Mouse (Mus musculus) embryo, embryonic 10.5 days (tissue): ENCODE data around the gene Tlr7.
"Not testable (repeated sequence)": the region's sequence is repeated elsewhere in the genome, so short reads cannot be mapped to it uniquely, and the experiment has no call there.

ENCODE experiments used
- DNase-seq: peaks from one replicate; pipeline ENCODE4 v3.0.0-alpha.2; 2015; ENCODE audit warnings: low spot score

Gene Tlr7

DNA sequence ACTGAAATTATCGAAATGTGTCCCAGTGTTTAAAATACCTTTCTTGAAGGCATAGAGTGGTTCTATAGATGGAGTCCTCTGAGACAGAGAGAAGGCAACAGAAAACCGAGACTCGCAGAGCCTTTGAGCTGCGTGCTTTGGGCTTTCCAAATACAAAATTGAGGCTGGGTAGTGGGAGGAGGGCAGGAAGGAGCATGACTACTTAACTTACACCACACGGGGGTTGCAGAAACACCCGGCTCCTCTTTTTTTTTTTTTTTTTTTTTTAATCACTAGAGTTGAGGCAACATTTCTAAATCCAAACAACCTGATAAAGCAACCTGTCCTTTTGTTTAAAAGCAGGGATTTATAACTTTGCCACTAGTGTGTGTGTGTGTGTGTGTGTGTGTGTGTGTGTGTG lies at the start of gene Tlr7:
Gene Tlr7 (minus strand): TSS at position 160 of the 400 bp plus-strand sequence.
- DNase-seq: no peak

DNA sequence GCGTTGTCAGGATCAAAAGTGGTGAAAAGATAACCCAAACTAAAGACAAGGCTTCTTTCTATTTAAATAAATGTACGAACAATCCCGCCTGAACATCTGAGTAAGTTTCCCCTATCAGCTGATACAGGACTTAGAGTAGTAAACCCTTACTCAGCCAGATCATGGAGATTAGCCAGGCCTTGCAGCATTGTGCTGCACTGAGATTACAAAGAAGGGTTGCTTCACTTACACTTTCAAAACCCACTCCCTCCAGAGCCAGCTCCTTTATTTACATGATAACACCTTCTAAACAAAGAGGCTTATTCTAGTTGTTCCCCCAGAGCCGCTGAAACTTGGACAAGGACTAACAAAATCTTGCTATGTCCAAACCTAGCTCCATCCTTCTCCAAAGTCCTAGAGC lies 49.7 kb upstream of the Tlr7 start:
- DNase-seq: no peak

DNA sequence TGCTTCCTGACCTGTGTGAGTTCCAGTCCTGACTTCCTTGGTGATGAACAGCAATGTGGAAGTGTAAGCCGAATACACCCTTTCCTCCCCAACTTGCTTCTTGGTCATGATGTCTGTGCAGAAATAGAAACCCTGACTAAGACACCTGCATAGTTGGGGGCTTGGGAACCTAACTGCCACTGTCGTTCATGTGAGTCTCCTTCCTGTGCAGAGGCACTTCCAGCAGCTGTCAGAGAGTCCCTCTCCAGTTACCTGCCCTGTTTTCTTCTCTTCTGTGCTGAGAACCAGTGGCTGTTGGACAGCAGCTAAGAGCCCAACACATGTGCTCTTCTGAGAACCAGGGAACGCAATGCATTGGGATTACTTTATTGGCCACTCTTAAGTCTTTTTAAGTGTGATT lies 30.9 kb upstream of the Tlr7 start:
- DNase-seq: not testable (repeated sequence)

DNA sequence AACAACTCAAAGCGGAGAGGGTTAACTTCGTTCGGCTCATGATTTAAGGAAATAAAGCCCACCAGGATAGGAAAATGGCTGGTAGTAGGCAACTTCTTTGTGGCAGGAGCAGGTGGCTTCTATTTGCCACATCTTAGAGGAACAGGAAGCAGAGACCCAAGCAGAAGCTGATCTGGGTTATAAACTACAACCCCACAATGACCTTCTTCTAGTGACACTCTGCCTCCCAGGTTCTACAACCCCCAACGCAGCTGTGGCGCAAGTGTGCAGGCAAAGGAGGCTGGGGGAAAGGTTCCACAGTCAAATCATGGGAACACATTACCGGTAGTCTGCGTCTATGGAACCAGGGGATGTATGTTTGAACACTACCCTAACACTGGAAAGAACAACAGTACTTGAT lies 29.3 kb upstream of the Tlr7 start:
- DNase-seq: no peak

DNA sequence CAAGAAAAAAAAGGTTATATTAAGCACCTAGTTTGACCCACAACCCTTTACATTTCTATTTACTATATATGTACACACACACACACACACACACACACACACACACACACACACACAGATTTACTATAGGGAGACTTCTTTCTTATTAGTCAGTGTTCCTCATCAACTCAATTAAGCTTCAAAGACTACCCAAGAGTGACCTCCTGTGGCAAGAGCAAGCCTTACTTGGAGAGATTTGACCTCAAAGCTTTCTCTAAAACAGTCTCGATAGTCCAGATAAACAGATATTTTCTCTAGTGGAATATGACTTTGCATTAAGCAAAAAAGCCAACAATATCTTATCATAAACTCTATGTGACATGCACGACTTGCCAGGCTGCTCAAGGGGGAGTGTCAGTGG lies 27.1 kb upstream of the Tlr7 start:
- peak; percentile 11 for DNase-seq

DNA sequence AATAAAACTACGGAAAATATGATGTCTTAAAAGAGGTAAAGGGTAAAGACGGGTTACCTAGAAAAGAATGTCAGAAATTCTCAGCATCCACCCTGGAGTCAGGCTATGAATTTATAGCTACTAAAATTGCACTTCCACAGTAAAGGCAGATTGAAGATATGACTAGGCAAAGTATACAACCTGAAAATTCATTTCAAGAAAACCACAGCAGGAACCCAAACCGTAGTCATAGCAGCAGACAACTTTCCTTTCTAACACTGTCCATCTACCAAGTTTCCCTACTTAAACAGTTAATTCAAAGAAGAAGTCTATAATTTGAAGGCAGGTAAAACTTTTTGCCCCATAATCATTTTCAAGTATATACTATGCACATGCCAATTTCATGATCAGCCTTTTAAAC lies 25.6 kb upstream of the Tlr7 start:
- no peak for DNase-seq

DNA sequence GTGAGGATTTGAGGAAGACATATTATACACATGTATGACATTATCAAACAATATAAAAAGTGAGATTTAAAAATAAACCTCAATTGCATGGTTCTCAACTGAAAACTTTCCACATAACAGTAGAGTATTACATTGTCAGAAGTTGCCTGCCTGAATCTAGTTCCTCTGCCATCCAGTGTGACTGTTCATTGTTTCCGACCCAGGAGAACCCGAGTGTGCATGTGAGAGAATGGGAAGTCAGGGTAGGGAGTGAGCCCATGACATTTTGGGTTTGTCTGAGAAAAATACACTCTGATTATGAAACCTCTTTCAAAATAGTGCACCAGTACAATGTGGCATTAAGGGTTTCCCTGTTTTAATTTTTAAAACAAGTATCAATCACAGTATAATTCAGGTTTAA lies 23.3 kb upstream of the Tlr7 start:
- no peak for DNase-seq

DNA sequence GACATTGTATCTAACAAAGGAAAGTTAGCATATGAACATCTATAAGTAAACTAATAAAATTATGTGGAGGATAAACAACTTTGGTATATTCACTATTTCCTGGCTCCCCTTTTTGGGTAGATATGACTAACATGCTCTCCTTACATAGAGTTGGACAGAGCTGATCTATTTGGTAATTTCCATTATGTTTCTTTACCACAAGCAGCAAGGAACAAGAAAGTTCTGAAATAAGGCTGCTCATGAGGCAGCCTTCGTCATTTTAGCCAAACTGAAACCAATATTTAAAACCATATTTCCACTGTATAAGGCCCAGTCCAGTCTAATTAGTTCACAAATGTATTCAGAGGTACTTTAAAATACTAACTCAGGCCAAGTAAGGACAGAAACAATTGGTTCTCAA lies 16.1 kb upstream of the Tlr7 start:
- no peak for DNase-seq

DNA sequence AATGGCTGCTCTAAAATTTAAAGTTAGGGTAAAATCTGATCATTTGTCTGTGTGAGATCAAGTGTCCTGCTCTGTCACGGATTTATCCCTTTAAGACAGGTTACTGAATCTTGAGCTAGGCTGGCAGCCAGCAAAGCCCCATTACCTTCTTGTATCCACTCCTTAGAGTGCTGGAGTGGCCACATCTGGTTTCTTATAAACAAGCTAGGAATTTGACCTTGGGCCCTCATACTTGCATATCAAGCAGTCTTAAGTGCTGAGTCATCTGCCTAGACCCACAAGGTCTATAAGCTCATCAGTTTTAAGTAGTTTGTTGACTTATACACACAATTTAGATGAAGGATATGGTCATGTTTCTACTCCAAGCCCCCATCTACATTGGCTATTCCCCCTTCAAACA lies 14.0 kb upstream of the Tlr7 start:
- no peak for DNase-seq

DNA sequence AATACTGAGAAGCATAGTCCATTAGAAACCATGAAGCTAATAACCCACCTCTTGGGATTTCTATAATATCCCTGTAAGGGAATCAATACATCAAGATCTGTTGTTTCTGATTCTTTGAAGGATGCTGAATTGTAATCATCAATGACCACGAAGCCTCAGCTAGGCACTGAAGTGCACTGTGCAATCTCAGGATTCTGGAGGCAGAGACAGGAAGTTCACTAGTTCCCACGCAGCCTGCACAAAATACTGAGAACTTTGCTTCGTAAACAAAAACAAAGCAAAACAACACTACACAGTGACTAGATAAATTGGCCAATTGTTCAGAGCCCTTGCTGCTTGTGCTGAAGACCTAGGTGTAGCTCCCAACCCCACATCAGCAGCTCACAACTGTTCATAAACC lies 11.5 kb upstream of the Tlr7 start:
- DNase-seq: no peak

DNA sequence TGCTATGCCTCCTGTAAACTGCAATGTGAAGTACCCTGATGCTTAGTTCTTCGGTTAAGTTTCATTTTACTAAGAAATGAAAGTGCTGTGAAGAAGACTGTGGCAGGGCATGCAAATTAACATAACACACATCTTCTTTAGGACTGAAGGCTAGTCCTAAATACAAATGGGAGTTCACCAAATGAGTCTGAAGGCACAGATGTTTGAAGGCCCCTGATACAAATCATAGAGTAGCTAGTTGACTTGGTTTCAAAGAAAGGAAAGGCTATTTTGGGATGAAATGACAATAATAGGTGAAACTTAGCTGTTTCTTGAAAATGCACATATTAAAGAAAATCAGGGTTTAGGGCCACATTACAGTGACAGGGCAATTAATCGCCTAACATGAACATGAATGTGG lies 9.8 kb upstream of the Tlr7 start:
- no peak for DNase-seq

DNA sequence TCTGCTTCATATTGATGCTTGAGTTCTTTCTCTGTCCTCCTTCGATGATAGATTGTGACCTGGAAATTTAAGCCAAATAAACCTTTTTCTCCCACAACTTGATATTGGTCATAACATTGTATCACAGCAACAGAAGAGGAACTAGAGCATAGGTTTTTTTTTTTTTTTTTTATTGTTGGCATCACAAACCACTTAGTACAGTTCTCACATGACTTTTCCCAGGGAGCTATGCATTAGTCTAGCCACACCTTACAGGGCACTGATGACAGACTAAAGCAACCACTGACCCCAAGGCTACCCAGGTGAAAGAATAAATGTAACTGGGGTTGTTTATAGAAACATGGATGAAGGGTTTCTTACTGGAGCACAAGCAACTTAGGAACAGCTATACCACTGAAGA lies 7.6 kb upstream of the Tlr7 start:
- DNase-seq: no peak

DNA sequence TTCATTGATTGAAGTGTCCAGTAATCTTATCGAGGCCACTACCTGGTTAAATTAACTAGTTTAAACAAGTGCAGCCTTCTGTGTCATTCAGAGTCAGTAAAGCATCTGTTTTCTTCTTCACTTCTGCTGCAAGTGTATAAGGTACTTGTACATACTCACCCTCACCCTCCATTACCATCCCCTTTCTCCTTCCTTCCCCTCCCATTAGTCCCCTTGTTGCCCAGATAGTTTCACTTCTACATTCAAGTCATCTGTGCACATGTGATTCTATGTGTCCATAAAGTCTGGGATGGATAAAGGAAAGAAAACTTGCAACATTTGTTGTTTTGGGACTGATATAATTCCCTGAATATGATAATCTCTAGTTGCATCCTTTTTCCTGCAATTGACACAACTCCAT lies 4.2 kb upstream of the Tlr7 start:
- DNase-seq: no peak

DNA sequence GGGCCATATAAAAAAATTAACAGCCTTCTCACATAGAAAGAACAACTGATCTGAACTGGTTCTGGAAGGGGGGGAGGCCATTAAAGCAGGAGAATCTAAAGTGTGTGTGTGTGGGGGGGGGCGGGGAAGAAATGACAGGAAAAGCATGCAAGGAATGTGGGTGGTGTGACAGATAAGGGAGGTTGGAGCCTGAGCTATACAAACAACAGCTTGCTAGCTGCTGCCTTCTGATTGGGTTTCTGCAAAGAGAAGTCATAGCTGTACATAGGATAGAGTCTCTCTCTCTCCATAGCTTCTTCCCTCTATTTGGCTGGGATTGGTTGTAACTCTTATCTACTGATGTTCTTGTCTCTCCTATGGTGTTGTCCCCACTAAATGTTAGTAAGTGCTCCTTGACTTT lies 2.2 kb upstream of the Tlr7 start:
- no peak for DNase-seq

DNA sequence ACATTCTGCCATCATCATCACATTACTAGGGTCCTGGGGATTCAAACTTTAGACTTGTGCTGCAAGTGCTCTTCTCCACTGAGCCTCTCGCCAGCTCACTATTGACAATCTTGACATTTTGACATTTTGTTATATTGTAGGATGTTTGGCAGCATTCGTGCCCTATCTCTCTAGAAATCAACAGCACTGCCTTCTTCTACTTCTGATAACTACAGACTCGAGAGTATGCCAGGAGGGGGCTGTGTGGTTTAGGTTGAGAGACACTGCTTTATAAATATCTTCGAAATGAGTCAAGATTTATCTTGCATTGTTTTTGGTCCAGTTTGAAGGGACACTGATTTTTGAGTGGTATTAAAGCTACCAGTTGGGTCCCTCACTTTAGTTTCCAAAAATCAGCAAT lies 635 bp upstream of the Tlr7 start:
- DNase-seq: no peak

DNA sequence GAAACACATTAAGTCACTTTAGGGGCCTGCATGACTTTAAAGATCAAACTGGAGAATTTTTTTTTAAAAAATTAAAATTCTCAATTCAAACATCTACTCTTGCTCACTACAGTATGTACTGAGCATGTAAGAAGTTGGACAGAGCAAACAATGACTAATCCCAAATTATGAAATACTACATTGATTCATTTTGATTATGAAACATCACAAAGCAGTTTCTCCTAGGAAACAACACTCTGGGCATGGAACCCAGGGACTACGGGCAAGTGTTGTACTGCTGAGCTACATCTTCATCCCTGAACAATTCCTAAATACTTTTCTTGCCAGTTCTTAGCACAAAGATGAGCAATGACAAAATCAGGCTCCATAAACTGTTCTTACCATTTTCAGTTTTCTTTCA lies 738 bp downstream of the Tlr7 start:
- no peak for DNase-seq

DNA sequence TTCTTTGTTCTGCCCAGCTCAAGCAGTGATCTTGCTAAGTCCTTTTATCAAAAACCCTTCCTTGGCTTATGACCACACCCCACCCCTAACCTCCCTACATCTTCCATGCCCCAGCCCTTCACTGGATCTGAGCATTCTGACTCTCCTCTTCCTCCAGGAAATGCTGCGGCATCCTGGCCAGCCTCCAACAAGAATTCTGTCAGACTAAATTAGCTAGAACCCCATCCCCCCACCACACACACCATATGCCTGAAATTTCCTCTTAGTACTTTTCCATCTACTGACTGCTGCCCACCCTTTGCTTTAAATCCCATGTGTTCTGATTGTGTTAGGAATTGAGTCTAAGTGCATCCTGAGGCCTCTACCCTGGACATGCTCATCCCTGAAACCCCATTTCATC lies 1.3 kb downstream of the Tlr7 start:
- no peak for DNase-seq

DNA sequence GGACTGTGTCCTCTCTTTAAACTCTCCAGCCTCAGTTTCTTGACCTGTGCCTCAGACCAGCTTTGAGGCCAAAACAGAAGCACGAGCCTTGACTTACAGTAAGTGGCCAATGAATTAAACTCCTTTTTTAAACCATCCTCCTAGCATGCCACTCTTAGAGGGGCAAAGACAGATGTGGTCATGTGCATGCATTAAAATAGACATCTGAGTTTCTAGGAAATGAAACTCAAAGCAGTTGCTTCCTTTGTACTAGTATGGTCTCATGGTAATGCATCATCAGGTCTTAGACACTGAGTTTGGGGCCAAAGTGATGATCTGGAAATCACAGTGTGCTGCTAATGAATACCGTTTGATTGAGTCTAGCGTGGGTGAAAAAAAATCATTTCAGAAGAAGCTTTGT lies 1.8 kb downstream of the Tlr7 start:
- no peak for DNase-seq

DNA sequence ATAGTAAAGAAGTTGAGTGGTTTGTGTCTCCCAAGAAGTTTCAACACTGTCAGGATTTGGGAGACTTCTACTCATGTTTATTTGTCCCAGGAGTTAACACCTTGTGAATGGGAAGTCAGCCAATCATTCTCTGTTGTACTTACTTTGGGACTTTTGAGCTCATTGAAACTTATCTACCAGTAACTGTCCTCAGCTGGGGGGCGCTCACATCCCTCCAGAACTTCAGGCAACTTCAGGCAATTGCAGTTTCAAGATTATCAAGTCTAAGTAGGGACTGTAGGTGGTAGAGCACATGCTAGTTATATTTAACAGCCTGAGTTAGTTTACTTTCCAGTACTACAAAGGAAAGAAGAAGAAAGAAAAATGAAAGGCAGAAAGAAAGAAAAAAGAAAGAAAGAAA lies 6.6 kb downstream of the Tlr7 start:
- no peak for DNase-seq

DNA sequence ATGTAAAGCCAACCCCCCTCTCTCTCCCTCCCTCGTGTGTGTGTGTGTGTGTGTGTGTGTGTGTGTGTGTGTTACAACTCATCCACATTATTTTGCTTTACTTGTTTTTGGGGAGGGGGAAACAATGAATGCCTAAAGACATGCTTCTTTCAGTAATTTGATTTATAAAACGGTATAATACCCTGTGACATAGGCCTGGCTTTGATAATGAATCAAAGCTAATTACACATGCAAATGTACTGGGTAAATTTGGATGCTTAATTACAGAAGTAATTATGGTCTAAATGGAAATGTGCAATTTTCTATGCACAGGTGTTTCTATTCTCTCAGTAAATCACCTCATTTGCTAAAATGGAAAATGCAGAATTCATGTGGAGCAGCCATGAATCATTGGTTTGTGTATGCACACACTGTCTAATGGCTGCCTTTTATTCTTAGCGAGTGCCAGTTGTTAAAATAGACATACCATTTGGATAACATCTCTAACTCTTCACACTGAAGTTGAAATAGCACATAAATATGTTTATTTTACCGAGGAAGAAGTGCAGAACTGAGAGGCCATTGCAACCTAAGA lies 9.0 kb downstream of the Tlr7 start:
- no peak for DNase-seq

DNA sequence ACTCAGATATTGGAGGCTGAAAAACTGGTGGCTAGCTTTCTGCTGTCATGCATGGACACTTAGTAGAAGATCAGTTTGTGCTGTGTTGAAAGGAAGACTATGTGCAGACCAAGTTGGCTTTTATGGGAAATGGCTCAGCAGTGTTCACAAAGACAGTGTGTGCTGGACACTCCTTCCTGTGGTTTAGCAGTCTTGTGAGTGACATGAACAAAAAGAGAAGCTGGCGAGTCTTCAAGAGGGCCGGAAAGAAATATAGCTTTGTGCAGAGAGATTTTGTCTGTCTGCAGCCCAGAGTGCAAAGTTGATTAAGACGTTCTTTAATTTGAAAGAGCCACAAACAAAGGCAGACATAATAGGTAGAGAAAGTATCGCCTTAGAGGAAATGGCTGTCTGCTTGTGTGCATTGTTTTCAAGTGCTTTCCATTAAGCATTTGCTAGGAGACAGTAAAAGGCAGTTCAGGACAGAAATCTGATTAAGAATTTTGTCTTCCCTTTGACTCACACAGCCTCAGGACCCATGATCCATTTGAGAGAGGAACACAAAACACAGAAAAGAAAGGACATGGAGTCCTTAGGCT lies 11.4 kb downstream of the Tlr7 start:
- peak; percentile 2 for DNase-seq

DNA sequence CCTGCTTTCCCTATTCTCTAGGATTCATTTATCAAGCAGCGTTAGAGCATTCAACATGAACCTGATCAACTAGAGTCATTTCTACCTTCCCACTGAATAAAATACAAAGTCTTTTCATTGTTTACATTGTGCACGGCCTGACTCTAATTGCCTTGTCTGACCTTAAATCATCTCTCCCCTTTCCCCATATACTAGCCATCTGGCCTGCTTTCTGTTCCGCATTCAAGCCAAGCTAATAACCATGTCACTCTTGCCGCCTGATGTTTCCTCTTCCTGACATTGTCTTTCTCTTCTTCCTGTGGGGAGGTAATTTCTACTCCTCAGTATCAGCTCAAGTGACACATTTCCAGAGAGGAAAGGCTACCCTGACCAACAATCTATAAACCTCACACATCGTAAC lies 14.6 kb downstream of the Tlr7 start:
- peak; percentile 39 for DNase-seq

DNA sequence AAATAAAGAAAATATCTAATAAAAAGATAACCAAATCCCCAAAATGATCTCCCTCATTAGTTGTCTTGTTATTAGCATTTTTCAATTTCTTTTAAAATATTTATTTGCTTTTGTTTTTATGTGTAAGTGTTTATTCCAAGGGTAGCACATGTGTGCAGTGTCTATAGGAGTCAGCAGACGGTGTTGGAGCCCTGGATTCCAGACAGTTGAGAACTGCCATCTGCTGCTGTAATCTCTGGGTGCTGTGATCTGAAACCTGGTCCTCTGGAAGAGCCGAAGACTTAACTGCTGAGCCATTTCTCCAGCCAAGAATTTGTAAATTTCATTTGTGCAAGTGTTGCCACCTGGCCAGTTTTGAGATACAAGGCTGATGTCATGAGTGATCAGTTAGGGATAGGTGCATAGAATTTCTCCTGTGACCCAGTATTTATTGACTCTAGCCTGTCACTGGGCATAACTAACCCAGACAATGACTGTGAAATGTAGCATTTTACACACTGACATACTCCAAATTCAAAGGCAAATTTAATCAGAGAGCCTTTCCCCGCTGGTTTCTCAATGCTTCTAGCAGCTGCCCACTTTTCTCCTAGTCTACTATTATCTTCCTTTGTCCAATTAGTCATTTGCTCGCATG lies 15.1 kb downstream of the Tlr7 start:
- no peak for DNase-seq

DNA sequence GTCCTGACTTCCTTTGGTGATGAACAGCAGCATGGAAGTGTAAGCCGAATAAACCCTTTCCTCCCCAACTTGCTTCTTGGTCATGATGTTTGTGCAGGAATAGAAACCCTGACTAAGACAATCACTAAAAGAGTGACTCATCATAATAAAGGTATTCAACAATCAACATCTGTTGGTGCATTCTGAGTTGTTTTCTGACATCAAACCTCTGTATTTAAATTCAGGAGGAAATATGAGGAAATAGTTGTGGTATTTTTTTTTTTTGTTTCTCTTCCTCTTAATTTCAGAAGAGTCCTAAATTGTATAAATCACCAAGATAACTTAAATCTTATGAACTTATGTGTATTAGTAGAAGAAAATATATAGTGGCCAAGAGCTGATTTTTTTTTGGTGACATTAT lies 28.3 kb downstream of the Tlr7 start:
- DNase-seq: not testable (repeated sequence)
